ENCODE assay signal across 8 mouse cellular contexts in genomic region chr2:158225301-158225700, GRCm38 (mm10). TPM values are rescaled to one million over a fixed set of nuclear protein-coding genes. Genes with fewer than 3 reads are reported as not detected.
DNase-seq lines count a peak whose midpoint lies in the region; ATAC-seq and TF ChIP-seq lines count a peak whose summit lies in the region.

No protein-coding gene starts in this region.

- H3K9me3 ChIP-seq in stomach, postnatal 0 days (ENCODE audit: control insufficient read depth, low read length): no peaks in the 10 kb centered on the region
- H3K9me3 ChIP-seq in forebrain, embryonic 12.5 days: no peaks in the 10 kb centered on the region

- DNase-seq in CD4-positive, CD25-positive, alpha-beta regulatory T cell, adult 2 months (ENCODE audit: low read depth, low spot score): peak; percentile 18
- DNase-seq in ovary, adult 18-20 months (ENCODE audit: low spot score): peak; percentile 24
- no peak for DNase-seq in ovary, postnatal 10 days (ENCODE audit: low spot score)
- peak; percentile 71 for DNase-seq in kidney, adult 9 months
- peak; percentile 53 for DNase-seq in stomach, postnatal 0 days (ENCODE audit: low spot score)
- DNase-seq in cerebellum, postnatal 25 days: no peak

- H3K27ac ChIP-seq in stomach, postnatal 0 days (replicated peaks): no peak overlapping the region
- no peak overlapping the region for H3K27ac ChIP-seq in forebrain, embryonic 12.5 days

- H3K4me2 ChIP-seq in stomach, postnatal 0 days (replicated peaks; ENCODE audit: low read depth): no peak overlapping the region
- H3K4me2 ChIP-seq in forebrain, embryonic 12.5 days: no peak overlapping the region

- TF ChIP-seq CTCF in stomach, postnatal 0 days (IDR thresholded peaks at IDR 0.05; ENCODE audit: low read depth): peak; percentile 69

- H3K9ac ChIP-seq in stomach, postnatal 0 days (ENCODE audit: low read length): no peak overlapping the region
- no peak overlapping the region for H3K9ac ChIP-seq in forebrain, embryonic 12.5 days

- no peaks in the 10 kb centered on the region for H3K36me3 ChIP-seq in stomach, postnatal 0 days (ENCODE audit: control insufficient read depth, insufficient read depth, low read length)
- H3K36me3 ChIP-seq in forebrain, embryonic 12.5 days (replicated peaks): no peaks in the 10 kb centered on the region

- H3K4me1 ChIP-seq in stomach, postnatal 0 days (replicated peaks; ENCODE audit: control insufficient read depth, insufficient read depth): no peaks in the 10 kb centered on the region
- peaks cover 12% of the 10 kb centered on the region for H3K4me1 ChIP-seq in forebrain, embryonic 12.5 days

- 39% methylated on average over 5 of the region's 5 CpGs for WGBS in stomach, postnatal 0 days
- 78% methylated on average over 5 of the region's 5 CpGs for WGBS in forebrain, embryonic 12.5 days

- no peaks in the 10 kb centered on the region for H3K27me3 ChIP-seq in stomach, postnatal 0 days (ENCODE audit: control insufficient read depth, insufficient read depth, low read length)
- H3K27me3 ChIP-seq in forebrain, embryonic 12.5 days: no peaks in the 10 kb centered on the region; the same call in 1 of the 2 replicates

- no peak overlapping the region for H3K4me3 ChIP-seq in stomach, postnatal 0 days (ENCODE audit: low read depth, low read length)
- H3K4me3 ChIP-seq in forebrain, embryonic 12.5 days (replicated peaks): no peak overlapping the region

- ATAC-seq in CD4-positive, CD25-positive, alpha-beta regulatory T cell, adult 4 months: no peak
- 0 out of 2 replicates have a peak, but pooled peaks have one; percentile 13 for ATAC-seq in stomach, postnatal 0 days (ENCODE audit: low FRiP score, low TSS enrichment)
- no peak for ATAC-seq in forebrain, embryonic 12.5 days (ENCODE audit: low FRiP score)

- no peak for TF ChIP-seq EP300 in stomach, postnatal 0 days (optimal IDR thresholded peaks at IDR 0.05)

RNA-seq across cellular contexts. Expression of gene D630003M21Rik, which starts 3.7 kb away (rescaled TPM):
- not detected for polyA plus RNA-seq in CD4-positive, CD25-positive, alpha-beta regulatory T cell, adult 4 months (2017; shearing (Covaris generic))
- polyA plus RNA-seq in stomach, postnatal 0 days (2015; fragmentation: Nextera tagmentation; extraction: Ambion mirVana): 1.7 TPM in 2 replicates
- 3.3 and 3.4 TPM in 2 replicates for polyA plus RNA-seq in forebrain, embryonic 12.5 days (2016; fragmentation: Nextera tagmentation; extraction: Ambion mirVana)

RNA-seq across cellular contexts. Expression of gene Bpi, which starts 32.6 kb away (rescaled TPM):
- polyA plus RNA-seq in CD4-positive, CD25-positive, alpha-beta regulatory T cell, adult 4 months (2017; shearing (Covaris generic)): not detected
- not detected in 2 replicates for polyA plus RNA-seq in stomach, postnatal 0 days (2015; fragmentation: Nextera tagmentation; extraction: Ambion mirVana)
- not detected in 2 replicates for polyA plus RNA-seq in forebrain, embryonic 12.5 days (2016; fragmentation: Nextera tagmentation; extraction: Ambion mirVana)

Comparison
In these comparisons a context has a peak if more than half of its experiments do, and no peak if none do; other contexts are left out.
1. DNase-seq: peak in CD4-positive, CD25-positive, alpha-beta regulatory T cell, adult 2 months (single experiment), ovary, adult 18-20 months (single experiment), kidney, adult 9 months (single experiment) and stomach, postnatal 0 days (single experiment); none in ovary, postnatal 10 days (single experiment) and cerebellum, postnatal 25 days (0 of 2).